Mouse (Mus musculus): ENCODE data around the gene Prss16. TPM values are rescaled to one million over a fixed set of nuclear protein-coding genes. Genes with fewer than 3 reads are reported as not detected.
A peak's percentile ranks its signal among the peaks of the same experiment; 100 is the strongest.

Prss16 gene
- polyA plus RNA-seq, 1 experiment = not detected

DNA sequence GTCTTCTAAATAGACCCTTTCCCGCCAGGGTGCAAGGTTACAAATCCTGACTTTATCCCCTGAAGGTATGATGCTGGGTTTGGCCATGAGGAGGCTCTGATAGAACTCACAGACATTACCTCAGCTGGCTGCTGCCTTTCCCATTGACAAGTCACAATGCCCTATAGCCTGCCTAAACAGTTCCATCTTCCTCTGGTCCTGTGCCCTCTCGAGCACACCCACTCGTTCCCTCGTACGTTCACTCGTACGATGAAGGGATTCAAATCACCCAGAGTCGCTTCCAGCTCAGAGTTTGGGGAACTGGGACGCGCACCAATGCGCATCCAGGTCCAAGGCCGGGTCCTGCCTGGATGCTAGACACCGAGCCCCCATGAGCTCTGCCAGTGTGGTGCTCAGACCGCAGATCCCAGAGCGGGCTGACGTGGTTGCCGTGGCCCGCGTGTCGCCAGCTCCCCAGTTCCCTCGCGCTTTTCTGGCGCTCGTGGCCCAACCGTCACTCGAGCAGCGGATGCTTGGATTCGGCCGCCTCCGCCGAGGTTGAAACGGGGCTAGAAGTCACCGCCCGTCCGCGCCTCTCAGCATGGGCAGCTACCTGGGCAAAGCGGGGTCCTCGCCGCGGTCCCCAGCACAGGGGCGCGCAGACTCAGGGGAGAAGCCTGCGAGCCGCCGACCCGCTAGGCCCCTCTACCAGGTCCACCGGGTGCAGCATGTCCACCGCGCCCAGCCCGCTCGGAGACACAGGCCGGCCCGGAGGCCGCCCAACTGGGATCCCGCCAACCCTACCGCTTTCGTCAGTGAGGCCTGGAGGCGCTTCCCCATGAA, 28.4 kb downstream of the Prss16 start, which contains the start of gene Pom121l2:
Gene Pom121l2 (plus strand): TSS at position 214 of the 822 bp plus-strand sequence.
- H3K4me3 ChIP-seq (ENCODE audit: insufficient read depth, low read depth, low read length) = peak within 1 kb of the TSS; percentile 58
- no peak within 1 kb of the TSS for H3K27ac ChIP-seq (replicated peaks; ENCODE audit: low read depth, low read length)
- peaks cover 2% of the 10 kb centered on the region; the same call in 1 of the 2 replicates for H3K4me1 ChIP-seq (ENCODE audit: control insufficient read depth, insufficient read depth, insufficient read length, low read length)

GRCm38 (mm10) chr13:21974726-21975473, 34.6 kb downstream of the Prss16 start:
- Histone ChIP-seq H3K4me3 (ENCODE audit: insufficient read depth, low read depth, low read length) (peak overlapping the region; percentile 70), H3K4me1 (ENCODE audit: control insufficient read depth, insufficient read depth, insufficient read length, low read length) (no peaks in the 10 kb centered on the region), H3K27ac (replicated peaks; ENCODE audit: low read depth, low read length) (peak overlapping the region; percentile 81)

- Histone ChIP-seq H3K4me3 (ENCODE audit: insufficient read depth, low read depth, low read length) (peak overlapping the region; percentile 70), H3K4me1 (ENCODE audit: control insufficient read depth, insufficient read depth, insufficient read length, low read length) (no peaks in the 10 kb centered on the region)
Measured at GRCm38 (mm10) chr13:21974221-21974725, 35.3 kb downstream of the Prss16 start.

GRCm38 (mm10) chr13:21971641-21972040, 37.9 kb downstream of the Prss16 start:
- H3K4me1 ChIP-seq (ENCODE audit: control insufficient read depth, insufficient read depth, insufficient read length, low read length) = no peaks in the 10 kb centered on the region
- H3K27ac ChIP-seq (replicated peaks; ENCODE audit: low read depth, low read length) = no peak overlapping the region
- H3K4me3 ChIP-seq (ENCODE audit: insufficient read depth, low read depth, low read length) = no peak overlapping the region

More at GRCm38 (mm10) chr13:21974221-21974725, 35.3 kb downstream of the Prss16 start:
- peak overlapping the region; percentile 81 for H3K27ac ChIP-seq (replicated peaks; ENCODE audit: low read depth, low read length)

DNA sequence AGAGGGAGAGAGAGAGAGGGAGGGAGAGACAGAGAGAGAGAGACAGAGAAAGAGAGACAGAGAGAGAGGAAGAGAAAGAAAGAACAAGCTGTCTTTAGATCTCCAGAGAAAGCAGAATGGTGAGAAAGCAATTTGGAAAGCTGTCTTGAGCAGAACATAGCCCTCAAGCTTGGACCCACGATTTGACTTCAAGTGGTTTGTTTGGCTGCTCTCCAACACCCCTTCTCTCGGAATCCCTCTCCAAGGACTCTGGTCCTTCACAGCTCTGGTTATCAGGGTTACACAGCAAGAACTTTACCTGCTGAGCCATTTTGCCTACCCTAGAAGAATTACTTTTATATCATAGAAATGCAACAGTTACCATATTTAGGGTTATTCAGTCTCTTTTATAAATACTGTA, 39.7 kb downstream of the Prss16 start:
- Histone ChIP-seq H3K4me1 (ENCODE audit: control insufficient read depth, insufficient read depth, insufficient read length, low read length) (no peaks in the 10 kb centered on the region), H3K27ac (replicated peaks; ENCODE audit: low read depth, low read length) (no peak overlapping the region), H3K4me3 (ENCODE audit: insufficient read depth, low read depth, low read length) (no peak overlapping the region)

- no peaks in the 10 kb centered on the region for H3K4me1 ChIP-seq (ENCODE audit: control insufficient read depth, insufficient read depth, insufficient read length, low read length)
- H3K4me3 ChIP-seq (ENCODE audit: insufficient read depth, low read depth, low read length) = no peak overlapping the region
- H3K27ac ChIP-seq (replicated peaks; ENCODE audit: low read depth, low read length) = no peak overlapping the region
Measured at GRCm38 (mm10) chr13:21969269-21969668, 40.3 kb downstream of the Prss16 start.

Other genes with a start within 250 kb of the Prss16 start
- gene Hist1h1b, start 229.1 kb downstream of the Prss16 start, polyA plus RNA-seq (2012; ENCODE audit: insufficient read depth, insufficient read length, missing spikeins) = not detected in 2 replicates
- not detected in 2 replicates for gene Hist1h3i, start 226.4 kb downstream of the Prss16 start, polyA plus RNA-seq (2012; ENCODE audit: insufficient read depth, insufficient read length, missing spikeins)
- gene Hist1h2an, start 222.5 kb downstream of the Prss16 start, polyA plus RNA-seq (2012; ENCODE audit: insufficient read depth, insufficient read length, missing spikeins) = not detected in 2 replicates
- gene Hist1h2bp, start 222.3 kb downstream of the Prss16 start, polyA plus RNA-seq (2012; ENCODE audit: insufficient read depth, insufficient read length, missing spikeins) = not detected in 2 replicates
- gene Hist1h2bq, start 199.5 kb downstream of the Prss16 start, polyA plus RNA-seq (2012; ENCODE audit: insufficient read depth, insufficient read length, missing spikeins) = 1.3 TPM in 1 of 2 replicates, not detected in the other
- gene Hist1h2ao, start 199.3 kb downstream of the Prss16 start, polyA plus RNA-seq (2012; ENCODE audit: insufficient read depth, insufficient read length, missing spikeins) = not detected in 2 replicates
- 2.8 TPM in 1 of 2 replicates, not detected in the other for gene Hist1h4m, start 198.0 kb downstream of the Prss16 start, polyA plus RNA-seq (2012; ENCODE audit: insufficient read depth, insufficient read length, missing spikeins)
- gene Hist1h4n, start 177.5 kb downstream of the Prss16 start, polyA plus RNA-seq (2012; ENCODE audit: insufficient read depth, insufficient read length, missing spikeins) = not detected in 2 replicates
- not detected in 2 replicates for gene Hist1h2ap, start 176.2 kb downstream of the Prss16 start, polyA plus RNA-seq (2012; ENCODE audit: insufficient read depth, insufficient read length, missing spikeins)
- gene Hist1h2br, start 176.0 kb downstream of the Prss16 start, polyA plus RNA-seq (2012; ENCODE audit: insufficient read depth, insufficient read length, missing spikeins) = not detected in 2 replicates
- not detected in 2 replicates for gene Zfp184, start 64.6 kb downstream of the Prss16 start, polyA plus RNA-seq (2012; ENCODE audit: insufficient read depth, insufficient read length, missing spikeins)
- not detected in 2 replicates for gene Pom121l2, start 28.5 kb downstream of the Prss16 start, polyA plus RNA-seq (2012; ENCODE audit: insufficient read depth, insufficient read length, missing spikeins)
- not detected in 2 replicates for gene Hist1h2ah, start 25.8 kb upstream of the Prss16 start, polyA plus RNA-seq (2012; ENCODE audit: insufficient read depth, insufficient read length, missing spikeins)
- gene Hist1h2bk, start 26.1 kb upstream of the Prss16 start, polyA plus RNA-seq (2012; ENCODE audit: insufficient read depth, insufficient read length, missing spikeins) = not detected in 2 replicates
- 1.9 and 6.6 TPM in 2 replicates for gene Hist1h4i, start 31.6 kb upstream of the Prss16 start, polyA plus RNA-seq (2012; ENCODE audit: insufficient read depth, insufficient read length, missing spikeins)
- not detected in 2 replicates for gene Hist1h2ag, start 33.2 kb upstream of the Prss16 start, polyA plus RNA-seq (2012; ENCODE audit: insufficient read depth, insufficient read length, missing spikeins)
- not detected in 2 replicates for gene Hist1h2bj, start 33.5 kb upstream of the Prss16 start, polyA plus RNA-seq (2012; ENCODE audit: insufficient read depth, insufficient read length, missing spikeins)
- gene Vmn1r188, start 74.7 kb upstream of the Prss16 start, polyA plus RNA-seq (2012; ENCODE audit: insufficient read depth, insufficient read length, missing spikeins) = not detected in 2 replicates
- gene Vmn1r189, start 96.1 kb upstream of the Prss16 start, polyA plus RNA-seq (2012; ENCODE audit: insufficient read depth, insufficient read length, missing spikeins) = not detected in 2 replicates
- not detected in 2 replicates for gene Vmn1r191, start 174.2 kb upstream of the Prss16 start, polyA plus RNA-seq (2012; ENCODE audit: insufficient read depth, insufficient read length, missing spikeins)
- gene Vmn1r192, start 181.4 kb upstream of the Prss16 start, polyA plus RNA-seq (2012; ENCODE audit: insufficient read depth, insufficient read length, missing spikeins) = not detected in 2 replicates
- not detected in 2 replicates for gene Vmn1r193, start 213.4 kb upstream of the Prss16 start, polyA plus RNA-seq (2012; ENCODE audit: insufficient read depth, insufficient read length, missing spikeins)
- not detected in 2 replicates for gene Vmn1r194, start 234.5 kb upstream of the Prss16 start, polyA plus RNA-seq (2012; ENCODE audit: insufficient read depth, insufficient read length, missing spikeins)

Data from brown adipose tissue, adult 24 weeks (tissue).